ENCODE assay signal across 14 mouse cellular contexts in genomic region chr4:107452266-107453015, GRCm38 (mm10). TPM values are rescaled to one million over a fixed set of nuclear protein-coding genes. Genes with fewer than 3 reads are reported as not detected.
DNase-seq lines count a peak whose midpoint lies in the region; ATAC-seq and TF ChIP-seq lines count a peak whose summit lies in the region.
"Had no signal": no experiment of that assay in that cellular context is flagged by ENCODE, and none has a peak within 500 bp of the region (broad histone marks: within the 10 kb centered on the region; RNA-seq: fewer than 3 reads in every experiment).

No protein-coding gene starts in this region.

- peak; percentile 24; the same call in 1 of the 2 replicates for TF ChIP-seq CTCF in intestine, postnatal 0 days (IDR thresholded peaks at IDR 0.05; ENCODE audit: low read depth)
- TF ChIP-seq CTCF in ES-Bruce4 (IDR thresholded peaks at IDR 0.05; ENCODE audit: low read depth, low read length), result peak; percentile 46
- TF ChIP-seq CTCF in midbrain, postnatal 0 days (IDR thresholded peaks at IDR 0.05), result 0 out of 2 replicates have a peak, but pooled peaks have one; percentile 5

- no peak overlapping the region for H3K4me2 ChIP-seq in intestine, postnatal 0 days (replicated peaks; ENCODE audit: low read depth)
- no peak overlapping the region for H3K4me2 ChIP-seq in intestine, embryonic 16.5 days (ENCODE audit: low read depth, low read length)
- no peak overlapping the region for H3K4me2 ChIP-seq in midbrain, postnatal 0 days (ENCODE audit: low read depth, low read length, poor library complexity, severe bottlenecking)
- H3K4me2 ChIP-seq: embryonic facial prominence, embryonic 13.5 days had no signal

- no peak overlapping the region for H3K27ac ChIP-seq in intestine, postnatal 0 days (ENCODE audit: low read depth, low read length)
- no peak overlapping the region for H3K27ac ChIP-seq in intestine, embryonic 16.5 days (ENCODE audit: low read length)
- no peak overlapping the region for H3K27ac ChIP-seq in ES-Bruce4 (ENCODE audit: insufficient read depth, low read length)
- H3K27ac ChIP-seq in midbrain, postnatal 0 days (ENCODE audit: low read depth, low read length), result no peak overlapping the region
- H3K27ac ChIP-seq: embryonic facial prominence, embryonic 13.5 days had no signal

- no peak for ATAC-seq in intestine, postnatal 0 days
- no peak for ATAC-seq in intestine, embryonic 16.5 days
- no peak for ATAC-seq in midbrain, postnatal 0 days (ENCODE audit: low FRiP score)
- ATAC-seq in erythroid progenitor cell, adult 5-6 weeks (replicated peaks; ENCODE audit: low FRiP score, poor library complexity, severe bottlenecking), result no peak
- ATAC-seq: inflammation-experienced regulatory T-cells, adult 6 months had no signal

- WGBS in intestine, postnatal 0 days, result 77% methylated on average over 18 of the region's 18 CpGs
- 78% methylated on average over 18 of the region's 18 CpGs for WGBS in intestine, embryonic 16.5 days
- WGBS in midbrain, postnatal 0 days, result 56% methylated on average over 18 of the region's 18 CpGs

- H3K36me3 ChIP-seq in intestine, postnatal 0 days (ENCODE audit: control insufficient read depth, insufficient read depth), result no peaks in the 10 kb centered on the region
- no peaks in the 10 kb centered on the region for H3K36me3 ChIP-seq in intestine, embryonic 16.5 days (ENCODE audit: control insufficient read depth, insufficient read depth, low read length)
- H3K36me3 ChIP-seq in ES-Bruce4 (ENCODE audit: control insufficient read depth, insufficient read depth, low read length, poor library complexity, severe bottlenecking), result no peaks in the 10 kb centered on the region
- no peaks in the 10 kb centered on the region for H3K36me3 ChIP-seq in midbrain, postnatal 0 days (ENCODE audit: insufficient read depth, low read length)
- H3K36me3 ChIP-seq: embryonic facial prominence, embryonic 13.5 days had no signal

- TF ChIP-seq POLR2A in ES-Bruce4 (IDR thresholded peaks at IDR 0.05; ENCODE audit: insufficient read depth, low read length), result no peak

- no peak overlapping the region for H3K9ac ChIP-seq in intestine, postnatal 0 days (ENCODE audit: low read depth, low read length)
- no peak overlapping the region for H3K9ac ChIP-seq in intestine, embryonic 16.5 days (ENCODE audit: low read depth, low read length)
- no peak overlapping the region for H3K9ac ChIP-seq in ES-Bruce4 (ENCODE audit: low read depth, poor library complexity, severe bottlenecking)
- no peak overlapping the region for H3K9ac ChIP-seq in midbrain, postnatal 0 days (replicated peaks; ENCODE audit: low read length, poor library complexity, severe bottlenecking)
- H3K9ac ChIP-seq: embryonic facial prominence, embryonic 13.5 days; forebrain, postnatal 0 days had no signal

- H3K4me3 ChIP-seq in intestine, postnatal 0 days (ENCODE audit: low read depth, low read length), result no peak overlapping the region
- no peak overlapping the region for H3K4me3 ChIP-seq in intestine, embryonic 16.5 days (ENCODE audit: low read length)
- H3K4me3 ChIP-seq in ES-Bruce4 (ENCODE audit: low read depth, low read length), result peak overlapping the region; percentile 15
- H3K4me3 ChIP-seq in midbrain, postnatal 0 days (ENCODE audit: low read depth, low read length), result no peak overlapping the region
- H3K4me3 ChIP-seq: embryonic facial prominence, embryonic 13.5 days had no signal

- H3K4me1 ChIP-seq in intestine, postnatal 0 days (replicated peaks; ENCODE audit: control insufficient read depth, insufficient read depth, low read length), result no peaks in the 10 kb centered on the region
- H3K4me1 ChIP-seq in intestine, embryonic 16.5 days (ENCODE audit: control insufficient read depth, insufficient read depth, low read length), result no peaks in the 10 kb centered on the region
- no peaks in the 10 kb centered on the region for H3K4me1 ChIP-seq in ES-Bruce4 (ENCODE audit: control insufficient read depth, insufficient read depth, low read length)
- H3K4me1 ChIP-seq in midbrain, postnatal 0 days (ENCODE audit: insufficient read depth, low read length), result 0 out of 2 replicates have a peak, but pooled peaks cover 3% of the 10 kb centered on the region

- TF ChIP-seq EP300 in ES-Bruce4 (IDR thresholded peaks at IDR 0.05; ENCODE audit: insufficient read depth, low read depth, low read length), result no peak

- peak; percentile 75 for DNase-seq in adipocyte (ENCODE audit: low spot score)
- DNase-seq in midbrain, postnatal 0 days (ENCODE audit: low spot score), result no peak
- no peak for DNase-seq in gastrocnemius, postnatal 25 days
- DNase-seq: cerebellum, adult 8-10 months; forebrain, postnatal 0 days; lung, postnatal 4 days; right cerebral cortex, postnatal 25 days; thymus, postnatal 36 days had no signal

- no peaks in the 10 kb centered on the region for H3K9me3 ChIP-seq in intestine, postnatal 0 days (ENCODE audit: control insufficient read depth)
- H3K9me3 ChIP-seq in intestine, embryonic 16.5 days (ENCODE audit: control insufficient read depth, low read length), result no peaks in the 10 kb centered on the region
- no peaks in the 10 kb centered on the region for H3K9me3 ChIP-seq in ES-Bruce4 (replicated peaks; ENCODE audit: control insufficient read depth, insufficient read depth, low read length, poor library complexity, severe bottlenecking)
- no peaks in the 10 kb centered on the region for H3K9me3 ChIP-seq in midbrain, postnatal 0 days (ENCODE audit: low read length)
- H3K9me3 ChIP-seq: embryonic facial prominence, embryonic 13.5 days had no signal

- no peaks in the 10 kb centered on the region; the same call in 1 of the 2 replicates for H3K27me3 ChIP-seq in intestine, postnatal 0 days (replicated peaks; ENCODE audit: control insufficient read depth, insufficient read depth, low read length)
- H3K27me3 ChIP-seq in intestine, embryonic 16.5 days (replicated peaks; ENCODE audit: control insufficient read depth, insufficient read depth, low read length), result no peaks in the 10 kb centered on the region
- no peaks in the 10 kb centered on the region for H3K27me3 ChIP-seq in ES-Bruce4 (ENCODE audit: control insufficient read depth, insufficient read depth, low read length, poor library complexity, severe bottlenecking)
- H3K27me3 ChIP-seq in midbrain, postnatal 0 days (ENCODE audit: insufficient read depth, low read length), result no peaks in the 10 kb centered on the region
- H3K27me3 ChIP-seq: embryonic facial prominence, embryonic 13.5 days had no signal

RNA-seq across cellular contexts. Expression of gene Glis1, which starts 18.1 kb away (rescaled TPM):
- polyA plus RNA-seq in intestine, postnatal 0 days (2015; fragmentation: Nextera tagmentation; extraction: Ambion mirVana), result 0.14 and 0.18 TPM in 2 replicates
- 0.31 and 0.32 TPM in 2 replicates for polyA plus RNA-seq in intestine, embryonic 16.5 days (2015; fragmentation: Nextera tagmentation; extraction: Ambion mirVana)
- polyA plus RNA-seq in ES-Bruce4 (2011; ENCODE audit: insufficient read depth, insufficient read length, low read depth, missing spikeins), result 0.28 and 0.79 TPM in 2 replicates
- 1.4 and 1.8 TPM in 2 replicates for total RNA-seq in midbrain, postnatal 0 days (2014; rRNA removed)
- polyA plus RNA-seq in midbrain, postnatal 0 days (2015; fragmentation: Nextera tagmentation; extraction: Ambion mirVana), result 1.5 and 2.1 TPM in 2 replicates
- not detected in 2 replicates for total RNA-seq in erythroid progenitor cell, adult 5-6 weeks (2015; ENCODE audit: low replicate concordance)
- total RNA-seq in erythroid progenitor cell, adult 5-6 weeks (2017; ENCODE audit: low replicate concordance), result 0.13 TPM in 1 of 2 replicates, not detected in the other
- not detected for total RNA-seq in gastrocnemius, postnatal 25 days (2021)
